Mouse (Mus musculus) neutrophil, adult 5-6 weeks (primary cell): ENCODE data around the gene Slc4a10. TPM values are rescaled to one million over a fixed set of nuclear protein-coding genes. Genes with fewer than 3 reads are reported as not detected.

Experiments
- ATAC-seq: fragments of 151-379, 151-347 bp; 2 replicates; pipeline ENCODE4 v1.8.0; 2017; ENCODE audit warnings: mild to moderate bottlenecking, moderate TSS enrichment; ENCODE audit not compliant: insufficient number of reproducible peaks, poor library complexity, low FRiP score, severe bottlenecking; ENCODE audit errors: extremely low read depth
- total RNA-seq: library from RNA; stranded (forward); fragments of 200-1000 nt; gene quantifications from 2 replicates; pipeline ENCODE4 v1.2.3, GENCODE M21; 2017

Gene Slc4a10
- total RNA-seq, 1 experiment from 2014 or later, result 0.23 TPM

- ATAC-seq, result no peak
Measured at GRCm38 (mm10) chr2:62339222-62339944, 293.1 kb downstream of the Slc4a10 start.

- ATAC-seq, result no peak
Measured at GRCm38 (mm10) chr2:62341061-62341733, 294.9 kb downstream of the Slc4a10 start.

GRCm38 (mm10) chr2:62341734-62342128 lies 295.5 kb downstream of the Slc4a10 start:
- ATAC-seq, result no peak

DNA sequence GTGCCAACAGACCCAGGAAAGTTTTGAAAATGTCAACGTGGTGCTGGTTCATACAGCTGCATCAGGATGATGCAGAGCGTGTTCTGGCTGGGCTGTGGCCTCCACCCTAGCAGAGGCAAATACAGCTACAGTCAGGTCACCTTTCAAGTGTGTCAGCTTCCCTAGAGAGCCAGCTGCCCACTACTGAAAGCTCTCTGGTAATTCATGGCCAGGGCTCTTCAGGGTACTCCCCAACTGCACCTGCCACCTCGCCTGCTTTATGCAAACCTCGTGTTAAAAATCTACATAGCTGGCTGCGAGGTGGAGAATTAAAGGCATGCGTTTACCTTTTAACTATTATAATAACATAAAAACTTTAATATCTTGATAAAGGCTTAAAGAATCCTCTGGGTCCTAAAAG lies 298.1 kb downstream of the Slc4a10 start:
- ATAC-seq, result no peak

DNA sequence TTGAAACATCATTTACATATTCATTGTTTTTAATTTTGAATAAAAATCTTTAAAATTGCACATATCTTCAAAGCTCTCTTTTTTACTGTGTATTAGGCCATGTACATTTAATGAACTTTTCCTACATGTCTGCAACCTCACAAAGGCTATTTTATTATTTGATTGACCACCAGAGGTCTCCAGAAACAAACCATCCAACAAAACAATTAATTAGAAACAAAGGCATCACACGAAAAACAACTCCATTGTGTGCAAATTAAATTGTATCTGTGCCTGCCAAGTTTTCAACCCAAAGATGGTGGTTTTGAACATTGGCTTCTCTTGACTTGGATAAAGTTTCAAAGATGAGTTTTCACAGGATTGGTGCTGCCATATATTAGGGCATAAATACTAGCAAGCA lies 300.5 kb downstream of the Slc4a10 start:
- ATAC-seq, result no peak

DNA sequence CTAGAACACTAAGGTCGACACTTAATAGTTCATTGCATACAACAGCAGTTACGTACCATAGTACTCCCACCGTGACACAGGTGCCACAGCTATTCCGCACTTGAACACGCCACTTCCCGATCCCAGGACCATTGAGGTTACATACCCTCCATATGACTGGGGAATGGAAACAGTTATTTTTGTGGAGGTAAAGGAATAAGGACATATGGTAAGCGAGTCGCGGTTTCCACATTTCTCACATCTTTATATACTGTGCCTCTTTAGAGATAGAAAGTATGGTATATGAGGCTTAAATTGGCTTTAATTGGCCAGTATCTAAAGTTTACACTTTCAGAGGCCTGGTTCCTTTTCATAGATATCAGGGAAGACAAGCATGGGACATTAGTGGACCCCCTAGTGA lies 301.5 kb downstream of the Slc4a10 start:
- no peak for ATAC-seq

DNA sequence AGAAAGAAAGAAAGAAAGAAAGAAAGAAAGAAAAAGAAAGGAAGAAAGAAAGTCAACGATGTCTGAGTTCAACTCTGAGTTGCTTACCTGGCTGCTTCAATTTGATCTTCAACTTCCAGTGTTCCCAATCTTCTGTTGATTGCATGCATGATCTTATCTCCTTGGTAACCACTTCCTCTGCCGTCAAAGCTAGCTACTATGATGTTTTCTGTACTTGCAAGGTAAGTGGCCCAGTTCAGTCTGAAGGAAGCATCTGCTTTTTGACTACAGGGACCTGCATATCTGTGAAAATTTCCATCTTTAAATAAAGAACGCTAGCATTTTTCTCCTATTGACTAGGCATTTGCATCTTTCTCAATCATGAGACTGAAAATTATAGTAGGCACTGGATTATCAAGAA lies 305.8 kb downstream of the Slc4a10 start:
- peak; percentile 53; the same call in 1 of the 2 replicates for ATAC-seq

GRCm38 (mm10) chr2:62355766-62356165 lies 309.5 kb downstream of the Slc4a10 start:
- ATAC-seq, result no peak

- ATAC-seq, result no peak
Measured at GRCm38 (mm10) chr2:62356606-62357005, 310.3 kb downstream of the Slc4a10 start.

DNA sequence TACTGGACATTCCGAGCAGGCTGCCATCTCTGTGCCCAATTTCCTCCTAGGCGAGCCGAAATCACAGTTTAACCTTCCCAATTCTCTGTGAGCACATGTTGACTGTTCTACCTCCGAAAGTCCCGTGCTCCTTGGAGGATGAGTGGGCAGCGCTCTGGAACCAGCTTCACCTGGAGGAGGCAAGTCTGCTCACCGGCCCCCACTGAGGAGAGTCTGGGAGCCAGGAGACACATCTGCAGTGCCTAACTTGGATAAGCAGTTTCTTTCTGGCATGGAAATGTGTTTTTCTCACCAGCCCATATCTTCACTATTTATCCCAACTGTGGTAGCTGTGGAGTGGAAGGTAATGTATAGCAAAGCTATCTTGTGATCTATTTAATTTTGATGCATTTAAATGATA lies 311.0 kb downstream of the Slc4a10 start:
- ATAC-seq, result no peak

GRCm38 (mm10) chr2:62360872-62361271 lies 314.6 kb downstream of the Slc4a10 start:
- ATAC-seq, result no peak

DNA sequence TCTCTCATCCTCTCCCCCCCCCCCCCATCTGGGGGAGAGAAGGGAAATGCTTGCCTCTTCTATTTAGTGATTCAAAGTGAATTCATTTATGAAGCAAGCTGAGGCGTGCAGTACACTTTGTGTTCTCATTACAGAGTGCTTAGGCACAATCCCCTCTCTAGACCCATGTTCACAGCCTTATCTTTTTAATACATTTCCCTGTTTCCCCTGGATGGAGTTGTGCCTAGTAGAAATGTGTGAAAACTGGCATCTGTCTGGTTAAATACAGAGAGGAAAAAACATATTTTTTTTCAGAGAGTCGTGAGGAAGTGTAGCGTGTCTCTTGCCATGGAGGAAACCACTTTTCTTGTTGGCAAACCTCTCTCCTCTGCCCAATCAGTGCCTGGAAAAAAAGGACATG lies 315.3 kb downstream of the Slc4a10 start:
- ATAC-seq, result no peak

DNA sequence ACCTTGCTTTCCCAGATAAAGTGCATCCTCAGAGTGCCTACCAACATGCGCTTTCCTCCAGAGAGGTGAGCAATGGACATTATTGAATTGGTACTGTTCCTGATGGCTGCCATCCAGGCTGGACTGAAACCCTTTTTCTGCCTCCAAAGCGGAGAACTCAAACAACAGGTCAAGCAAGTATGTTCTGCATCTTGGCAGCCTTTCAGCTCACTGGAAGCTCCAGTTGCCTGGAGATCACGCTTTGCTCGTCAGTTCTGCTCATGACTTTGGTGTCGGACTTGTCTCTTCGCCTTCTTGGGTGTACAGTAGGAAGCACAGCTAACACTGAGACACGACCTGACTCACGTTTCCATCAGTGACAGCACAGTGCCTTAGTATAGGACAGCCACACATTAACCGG lies 315.9 kb downstream of the Slc4a10 start:
- ATAC-seq, result no peak

DNA sequence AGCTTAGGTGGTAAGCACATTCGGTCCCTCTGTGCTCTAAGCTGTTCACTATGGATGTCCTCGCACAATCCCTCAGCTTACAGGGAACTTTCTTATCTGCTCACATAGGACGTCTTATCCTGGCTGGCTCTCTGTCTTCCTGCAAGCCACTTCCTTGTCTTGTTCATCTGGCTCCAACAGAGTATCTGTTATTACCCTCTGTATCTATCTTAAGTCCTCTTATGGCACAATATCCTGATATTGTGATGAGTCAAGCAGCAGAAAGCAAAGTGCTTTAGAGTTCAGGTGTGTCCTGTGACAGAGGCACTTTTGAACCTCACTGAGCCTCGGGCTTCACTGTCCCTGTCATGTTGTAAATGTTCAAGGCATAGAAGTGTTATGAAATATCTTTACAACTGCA lies 317.3 kb downstream of the Slc4a10 start:
- ATAC-seq, result no peak

DNA sequence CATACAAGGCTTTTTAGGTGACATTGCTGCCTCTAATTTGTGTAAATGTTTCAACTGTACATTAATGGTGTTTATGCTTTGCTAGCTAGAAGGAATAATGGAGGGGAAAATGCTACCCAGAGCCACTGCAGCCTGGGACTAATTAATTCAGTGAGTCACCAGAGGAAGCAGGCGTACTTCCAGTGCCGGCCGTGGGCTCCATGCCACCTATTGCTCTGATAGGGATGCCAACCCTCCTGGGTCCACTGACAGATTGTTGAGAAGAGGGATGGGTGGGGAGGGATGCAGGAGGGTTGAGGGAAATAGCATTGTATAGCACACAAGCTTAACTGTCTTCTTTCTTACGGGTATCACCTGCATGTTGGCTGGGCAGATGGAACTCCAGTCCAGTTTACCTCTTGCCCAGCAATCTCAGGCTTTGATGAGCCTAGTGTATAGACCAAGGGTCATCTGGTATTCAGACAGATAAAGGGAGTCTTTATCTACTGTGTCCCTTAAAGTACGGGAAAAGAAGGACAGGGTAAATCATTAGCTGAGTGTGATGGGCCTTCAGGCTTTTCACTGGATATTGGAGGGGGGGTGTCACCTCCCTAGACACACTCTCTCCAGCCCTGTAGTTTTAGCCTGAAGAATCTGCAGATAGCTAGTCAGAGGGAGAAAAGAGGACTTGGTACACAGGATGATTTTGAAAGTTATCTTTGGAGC lies 322.2 kb downstream of the Slc4a10 start:
- no peak for ATAC-seq

- ATAC-seq, result no peak
Measured at GRCm38 (mm10) chr2:62370048-62370447, 323.8 kb downstream of the Slc4a10 start.

DNA sequence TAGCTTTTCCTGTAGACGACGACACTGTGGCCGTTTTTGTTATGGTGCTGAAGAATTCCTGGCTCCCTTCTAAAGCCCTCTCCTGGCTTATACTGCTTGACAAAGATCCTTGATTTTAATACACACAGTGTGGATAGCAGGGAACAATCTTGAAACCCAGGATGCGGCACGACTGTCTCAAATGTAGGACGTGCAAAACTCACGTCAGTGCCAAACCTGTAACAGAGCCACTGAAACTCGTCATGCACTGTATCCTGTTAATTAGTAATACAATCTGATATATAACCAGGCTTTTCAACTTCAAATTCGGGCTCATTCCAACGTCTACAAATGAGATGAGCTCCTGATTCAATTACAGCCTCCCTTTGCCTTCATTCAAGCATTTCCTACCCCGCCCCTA lies 327.4 kb downstream of the Slc4a10 start:
- ATAC-seq, result no peak
